Mouse (Mus musculus) kidney, adult 2 months (tissue): ENCODE results near the gene Golga1. TPM values are rescaled to one million over a fixed set of nuclear protein-coding genes. Genes with fewer than 3 reads are reported as not detected.
"Not testable (repeated sequence)": the region's sequence is repeated elsewhere in the genome, so short reads cannot be mapped to it uniquely, and the experiment has no call there.

Experiments
- DNase-seq: peaks from one replicate; pipeline ENCODE4 v3.0.0; 2021
- H3K27ac ChIP-seq: fragments of 200-500 bp; 2 replicates; pipeline ENCODE4 v1.5.1; 2012; ENCODE audit warnings: low read depth, low read length, control low read depth, inconsistent platforms; ENCODE audit not compliant: insufficient read depth
- H3K27me3 ChIP-seq: fragments of 200-500 bp; replicated peaks from 2 replicates; pipeline ENCODE4 v1.6.1; 2012; ENCODE audit warnings: mild to moderate bottlenecking, moderate library complexity, low read length, inconsistent platforms; ENCODE audit not compliant: control insufficient read depth, insufficient read depth
- H3K36me3 ChIP-seq: fragments of 200-500 bp; 2 replicates; pipeline ENCODE4 v1.6.1; 2012; ENCODE audit warnings: mild to moderate bottlenecking, moderate library complexity, low read length, inconsistent platforms; ENCODE audit not compliant: control insufficient read depth, insufficient read depth
- H3K4me1 ChIP-seq: fragments of 200-500 bp; 2 replicates; pipeline ENCODE4 v1.6.1; 2011; ENCODE audit warnings: low read length; ENCODE audit not compliant: control insufficient read depth, insufficient read depth
- H3K4me3 ChIP-seq: fragments of 200-500 bp; 2 replicates; pipeline ENCODE4 v1.5.1; 2011; ENCODE audit warnings: mild to moderate bottlenecking, low read depth, low read length, control low read depth; ENCODE audit not compliant: insufficient read depth
- CTCF ChIP-seq: fragments of 200-500 bp; conservative IDR thresholded peaks from 2 replicates; pipeline ENCODE4 v1.5.1; 2011; ENCODE audit warnings: low read depth, mild to moderate bottlenecking, control low read depth, low read length, moderate library complexity, mixed read lengths; ENCODE audit not compliant: insufficient read depth, insufficient read length
- POLR2A ChIP-seq: fragments of 200-500 bp; IDR thresholded peaks from one replicate; pipeline ENCODE4 v1.6.1; 2011; ENCODE audit warnings: low read depth, low read length, control low read depth
- WGBS: fragments of 180-500 bp; shearing (Covaris S2); methylation state at CpG from one replicate; pipeline ENCODE4 v1.1.7; 2018; 5-methylcytosine and 5-hydroxymethylcytosine counted together
- polyA plus RNA-seq: library from polyadenylated mRNA; depleted of rRNA; stranded (reverse); fragments of >200 nt; gene quantifications from 2 replicates; pipeline ENCODE4 v1.2.3, GENCODE M21; 2012; rRNA removed

The Golga1 gene
- 10.5 and 11.3 TPM in 2 replicates for polyA plus RNA-seq

DNA sequence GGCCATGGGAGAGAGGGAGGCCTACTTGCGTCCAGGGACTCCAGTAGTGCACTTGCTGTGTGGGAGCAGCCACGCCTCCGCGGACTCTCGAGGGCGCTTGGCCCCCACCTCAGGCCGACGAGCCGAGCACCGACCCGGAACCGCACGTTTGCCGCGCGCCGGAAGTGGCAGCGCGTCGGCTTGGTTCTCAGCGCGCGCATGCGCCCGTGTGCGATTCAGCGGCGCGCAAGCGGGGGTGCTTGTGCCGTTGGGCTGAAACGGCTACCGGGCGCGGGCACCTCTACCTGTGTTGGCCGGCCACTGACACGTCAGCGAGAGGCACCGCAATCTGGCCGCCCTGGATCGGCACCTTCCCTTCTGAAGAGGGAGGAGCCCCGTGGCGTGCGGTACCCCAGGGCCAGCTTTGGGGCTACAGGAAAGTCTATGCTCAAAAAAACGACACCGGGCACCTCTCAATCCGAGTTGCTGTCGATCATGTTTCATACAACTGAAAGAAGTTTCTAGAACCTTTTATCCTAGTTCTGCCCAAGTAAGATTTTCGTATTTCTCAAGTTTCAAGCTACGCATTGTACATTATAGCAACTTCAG lies at the start of gene Golga1:
TSS of gene Golga1 (minus strand) at position 142 of the 588 bp plus-strand sequence.
- TF ChIP-seq POLR2A (peak; percentile 88), CTCF (no peak)

DNA sequence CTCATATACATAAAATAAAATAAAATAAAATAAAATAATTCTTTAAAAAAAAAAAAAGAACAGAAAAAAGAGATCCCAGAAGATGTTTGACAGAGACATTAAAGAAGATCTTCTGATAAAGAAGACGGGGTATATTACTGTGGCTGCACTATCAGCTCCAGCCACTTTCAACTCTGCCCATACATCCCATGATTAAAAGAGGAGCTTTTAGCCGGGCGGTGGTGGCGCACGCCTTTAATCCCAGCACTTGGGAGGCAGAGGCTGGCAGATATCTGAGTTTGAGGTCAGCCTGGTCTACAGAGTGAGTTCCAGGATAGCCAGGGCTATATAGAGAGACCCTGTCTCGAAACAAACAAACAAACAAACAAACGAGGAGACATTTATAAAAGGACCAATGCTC lies 48.8 kb upstream of the Golga1 start:
- 98% methylated on average over 7 of the region's 7 CpGs for WGBS
- Histone ChIP-seq H3K27ac (no peak overlapping the region), H3K4me3 (no peak overlapping the region), H3K36me3 (peaks cover 3% of the 10 kb centered on the region; the same call in 1 of the 2 replicates), H3K27me3 (no peaks in the 10 kb centered on the region), H3K4me1 (no peaks in the 10 kb centered on the region)
- no peak for TF ChIP-seq CTCF
- no peak for TF ChIP-seq POLR2A
- no peak for DNase-seq

More for the DNA sequence above, at the start of gene Golga1:
- DNase-seq, result peak; percentile 95
- H3K27ac ChIP-seq, result peak within 1 kb of the TSS; percentile 95
- H3K36me3 ChIP-seq, result no peaks in the 10 kb centered on the region
- no peaks in the 10 kb centered on the region for H3K27me3 ChIP-seq
- WGBS, result under 1% methylated on average over 50 of the region's 50 CpGs
- H3K4me1 ChIP-seq, result peaks cover 2% of the 10 kb centered on the region; the same call in 1 of the 2 replicates
- peak within 1 kb of the TSS; percentile 84 for H3K4me3 ChIP-seq

DNA sequence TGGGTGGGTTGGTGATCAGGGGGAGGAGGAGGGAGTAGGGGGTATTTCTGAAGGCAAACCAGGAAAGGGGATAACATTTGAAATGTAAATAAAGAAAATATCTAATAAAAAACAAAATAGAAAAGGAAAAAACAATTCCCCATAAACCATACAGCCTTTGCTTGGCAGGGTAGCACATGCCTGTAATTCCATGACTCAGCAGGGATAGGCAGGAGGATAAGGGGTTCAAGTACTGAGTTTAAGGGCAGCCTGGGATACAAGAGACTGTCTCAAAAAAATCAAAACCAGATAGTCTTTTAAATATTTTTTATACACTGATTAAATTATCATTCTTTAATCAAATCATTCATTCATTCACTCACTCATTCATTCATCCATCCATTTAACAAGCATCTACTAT lies 45.2 kb upstream of the Golga1 start:
- DNase-seq, result no peak
- H3K4me3 ChIP-seq, result no peak overlapping the region
- no peaks in the 10 kb centered on the region for H3K4me1 ChIP-seq
- no peak for TF ChIP-seq POLR2A
- TF ChIP-seq CTCF, result no peak
- no peak overlapping the region for H3K27ac ChIP-seq
- H3K36me3 ChIP-seq, result no peaks in the 10 kb centered on the region
- no peaks in the 10 kb centered on the region for H3K27me3 ChIP-seq

DNA sequence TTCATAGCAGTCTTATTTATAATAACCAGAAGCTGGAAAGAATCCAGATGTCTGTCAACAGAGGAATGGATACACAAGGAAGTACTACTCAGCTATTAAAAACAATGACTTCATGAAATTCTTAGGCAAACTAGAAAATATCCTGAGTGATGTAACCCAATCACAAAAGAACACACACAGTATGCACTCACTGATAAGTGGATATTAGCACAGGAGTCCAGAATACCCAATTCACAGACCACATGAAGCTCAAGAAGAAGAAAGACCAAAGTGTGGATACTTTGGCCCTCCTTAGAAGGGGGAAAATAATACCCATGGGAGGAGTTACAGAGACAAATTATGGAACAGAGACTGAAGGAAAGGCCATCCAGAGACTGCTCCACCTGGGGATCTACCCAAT lies 44.4 kb upstream of the Golga1 start:
- DNase-seq, H3K36me3 ChIP-seq, H3K4me3 ChIP-seq, H3K4me1 ChIP-seq, H3K27me3 ChIP-seq, H3K27ac ChIP-seq: not testable (repeated sequence)

DNA sequence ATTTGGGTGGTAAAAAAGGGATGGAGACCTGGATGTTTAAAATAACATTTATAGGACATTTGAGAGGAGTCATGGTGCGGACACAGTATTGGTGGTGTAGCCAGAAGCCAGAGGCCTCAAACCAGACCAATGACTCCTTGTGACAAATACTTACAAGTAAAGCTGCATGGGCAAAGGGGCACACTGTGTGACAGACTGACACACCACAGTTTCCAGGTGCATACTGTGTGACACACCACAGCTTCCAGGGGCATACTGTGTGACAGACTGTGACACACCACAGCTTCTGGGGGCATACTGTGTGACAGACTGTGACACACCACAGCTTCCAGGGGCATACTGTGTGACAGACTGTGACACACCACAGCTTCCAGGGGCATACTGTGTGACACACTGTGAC lies 34.6 kb upstream of the Golga1 start:
- 94% methylated on average over 1 of the region's 1 CpGs for WGBS
- H3K4me1 ChIP-seq, H3K36me3 ChIP-seq, H3K27ac ChIP-seq, H3K4me3 ChIP-seq, H3K27me3 ChIP-seq, DNase-seq: not testable (repeated sequence)

DNA sequence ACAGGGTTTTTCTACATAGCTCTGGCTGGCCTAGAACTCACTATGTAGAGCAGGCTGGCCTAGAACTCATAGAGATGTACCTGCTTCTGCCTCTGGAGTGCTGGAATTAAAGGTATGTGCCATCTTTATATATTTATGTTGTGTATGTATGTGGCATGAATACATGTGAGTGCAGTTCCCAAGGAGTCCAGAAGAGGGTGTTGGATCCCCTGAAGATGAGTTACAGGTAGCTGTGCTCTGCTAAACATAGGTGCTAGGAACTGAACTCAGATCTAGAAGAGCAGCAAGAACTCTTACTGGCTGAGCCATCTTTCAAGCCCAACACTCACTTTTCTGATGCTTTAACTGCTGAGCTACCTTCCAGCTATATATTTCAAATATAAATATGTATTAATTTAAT lies 32.7 kb upstream of the Golga1 start:
- TF ChIP-seq POLR2A (no peak), CTCF (peak; percentile 13; the same call in 1 of the 2 replicates)
- Histone ChIP-seq H3K4me1 (no peaks in the 10 kb centered on the region), H3K27me3 (no peaks in the 10 kb centered on the region), H3K27ac (no peak overlapping the region), H3K4me3 (no peak overlapping the region), H3K36me3 (peaks cover under 1% of the 10 kb centered on the region; the same call in 1 of the 2 replicates)
- no peak for DNase-seq

DNA sequence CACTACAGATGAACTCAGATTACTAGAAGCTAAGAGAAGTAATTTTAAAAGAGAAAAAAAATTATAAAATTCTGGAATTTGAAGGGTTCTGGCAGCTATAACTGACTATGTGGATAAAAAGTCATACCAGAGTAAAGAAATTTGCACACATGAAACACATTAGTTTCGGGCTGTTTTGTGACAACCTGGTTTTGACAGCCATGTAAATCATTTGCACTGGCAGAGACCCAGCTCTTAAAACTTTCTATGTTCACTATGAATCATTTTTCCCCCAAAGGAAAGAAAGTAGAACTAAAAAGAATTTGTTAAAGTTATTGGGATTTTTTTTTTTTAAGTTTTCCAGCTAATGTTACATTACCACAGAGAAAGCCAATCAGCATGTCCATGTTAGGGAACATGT lies 26.6 kb upstream of the Golga1 start:
- Histone ChIP-seq H3K27me3 (no peaks in the 10 kb centered on the region), H3K36me3 (no peaks in the 10 kb centered on the region; the same call in 1 of the 2 replicates), H3K27ac (no peak overlapping the region), H3K4me3 (no peak overlapping the region), H3K4me1 (no peaks in the 10 kb centered on the region)
- 84% methylated on average over 1 of the region's 1 CpGs for WGBS
- DNase-seq, result no peak
- TF ChIP-seq CTCF (no peak), POLR2A (no peak)

DNA sequence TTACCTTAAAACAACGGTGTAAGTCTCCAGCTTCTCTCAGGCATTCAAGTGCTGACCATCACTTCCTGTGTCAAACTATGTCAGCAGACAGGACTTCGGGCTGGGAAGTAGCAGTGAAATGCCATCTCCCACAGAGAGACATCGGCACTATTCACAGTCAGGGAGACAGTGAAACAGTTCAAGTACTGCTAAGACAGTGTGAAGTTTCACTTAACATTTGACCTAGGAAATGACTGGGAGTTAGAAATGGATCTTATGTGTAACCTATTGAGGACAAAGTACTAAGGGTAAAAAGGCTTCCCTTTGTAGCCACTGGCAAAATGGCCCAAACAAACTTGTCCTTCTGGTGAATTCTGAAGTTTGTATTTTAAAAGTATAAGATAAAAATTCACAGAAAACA lies 17.4 kb upstream of the Golga1 start:
- Histone ChIP-seq H3K4me3 (no peak overlapping the region), H3K4me1 (no peaks in the 10 kb centered on the region; the same call in 1 of the 2 replicates), H3K27ac (no peak overlapping the region), H3K27me3 (no peaks in the 10 kb centered on the region), H3K36me3 (no peaks in the 10 kb centered on the region)
- WGBS, result 62% methylated on average over 3 of the region's 3 CpGs
- TF ChIP-seq CTCF, result no peak
- TF ChIP-seq POLR2A, result no peak
- DNase-seq, result peak; percentile 52
